In the genomic region with DNA sequence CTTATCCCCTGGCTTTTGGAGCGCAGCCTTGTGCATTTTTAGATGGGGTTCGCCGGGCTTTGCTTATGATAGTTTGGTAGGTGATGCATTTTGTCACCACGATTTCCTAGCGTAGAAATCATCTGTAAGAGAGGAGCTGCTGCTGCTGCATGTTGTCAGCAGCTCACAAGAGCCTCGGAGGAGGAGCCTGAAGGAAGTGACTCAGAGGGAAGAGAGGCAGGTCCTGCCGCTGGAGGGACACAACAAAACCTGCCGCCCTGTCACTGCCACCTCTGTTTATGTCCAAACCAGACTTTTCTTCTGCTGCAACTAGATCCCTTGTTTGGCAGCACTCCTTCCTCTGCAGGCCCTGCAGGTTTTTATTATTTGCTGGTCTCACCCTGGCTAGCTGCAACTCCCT, we compare ENCODE assay signal across 9 mouse cellular contexts. TPM values are rescaled to one million over a fixed set of nuclear protein-coding genes. Genes with fewer than 3 reads are reported as not detected.
DNase-seq lines count a peak whose midpoint lies in the region; ATAC-seq and TF ChIP-seq lines count a peak whose summit lies in the region.
"Had no signal": no experiment of that assay in that cellular context is flagged by ENCODE, and none has a peak within 500 bp of the region (broad histone marks: within the 10 kb centered on the region; RNA-seq: fewer than 3 reads in every experiment).

No protein-coding gene starts in this region.

- peak; percentile 24 to 29 for DNase-seq in heart, adult 9 months (ENCODE audit: low spot score in 2 of 2)
- no peak for DNase-seq in heart, adult 8-10 months (ENCODE audit: low spot score)
- peak; percentile 64 for DNase-seq in NIH3T3 (ENCODE audit: low read depth)
- DNase-seq in lung, postnatal 0 days (ENCODE audit: low spot score) = peak; percentile 91
- DNase-seq in thymus, postnatal 4 days = no peak
- no peak for DNase-seq in left cerebral cortex, postnatal 14 days (ENCODE audit: low spot score in 2 of 2)
- DNase-seq in frontal cortex, postnatal 25 days (ENCODE audit: low spot score in 2 of 2) = no peak
- DNase-seq: right cerebral cortex, postnatal 4 days had no signal

- H3K9ac ChIP-seq in heart, embryonic 11.5 days (ENCODE audit: low read depth, low read length) = no peak overlapping the region; the same call in 1 of the 2 replicates
- H3K9ac ChIP-seq in lung, postnatal 0 days (replicated peaks; ENCODE audit: low read depth) = no peak overlapping the region

- H3K9me3 ChIP-seq in heart, embryonic 11.5 days (replicated peaks; ENCODE audit: control insufficient read depth, low read length) = 0 out of 2 replicates have a peak, but pooled peaks cover 5% of the 10 kb centered on the region
- 0 out of 2 replicates have a peak, but pooled peaks cover 5% of the 10 kb centered on the region for H3K9me3 ChIP-seq in lung, postnatal 0 days (ENCODE audit: low read length)

- TF ChIP-seq EP300 in lung, postnatal 0 days (IDR thresholded peaks at IDR 0.05) = no peak; the same call in 1 of the 2 replicates

- peaks cover 56% of the 10 kb centered on the region for H3K4me1 ChIP-seq in heart, embryonic 11.5 days (ENCODE audit: control insufficient read depth, insufficient read depth, low read length)
- H3K4me1 ChIP-seq in lung, postnatal 0 days (ENCODE audit: insufficient read depth, low read depth, low read length) = peaks cover 18% of the 10 kb centered on the region; the same call in 1 of the 2 replicates

- ATAC-seq in heart, embryonic 11.5 days (replicated peaks; ENCODE audit: insufficient number of reproducible peaks, low FRiP score, low TSS enrichment) = no peak
- ATAC-seq in lung, postnatal 0 days = peak; percentile 53

- H3K27ac ChIP-seq in heart, embryonic 11.5 days (ENCODE audit: low read depth, low read length) = 0 out of 2 replicates have a peak overlapping the region, but pooled peaks have one; percentile 6
- H3K27ac ChIP-seq in lung, postnatal 0 days (ENCODE audit: low read length) = peak overlapping the region; percentile 59; the same call in 1 of the 2 replicates

- intact Hi-C loops in left cerebral cortex, postnatal 14 days (cut with DNase I) = no loop called here

- WGBS in heart, embryonic 11.5 days (ENCODE audit: insufficient replicate concordance) = 17% methylated on average over 8 of the region's 8 CpGs
- WGBS in lung, postnatal 0 days = 17% methylated on average over 8 of the region's 8 CpGs

- H3K4me2 ChIP-seq in heart, embryonic 11.5 days = peak overlapping the region; percentile 43; the same call in 1 of the 2 replicates
- H3K4me2 ChIP-seq in lung, postnatal 0 days (replicated peaks; ENCODE audit: low read depth, low read length) = no peak overlapping the region

- H3K27me3 ChIP-seq in heart, embryonic 11.5 days (ENCODE audit: control insufficient read depth, insufficient read depth, low read length) = no peaks in the 10 kb centered on the region
- H3K27me3 ChIP-seq in lung, postnatal 0 days (replicated peaks; ENCODE audit: insufficient read depth, low read length) = no peaks in the 10 kb centered on the region

- no peaks in the 10 kb centered on the region for H3K36me3 ChIP-seq in heart, embryonic 11.5 days (ENCODE audit: control insufficient read depth, insufficient read depth, low read length)
- no peaks in the 10 kb centered on the region for H3K36me3 ChIP-seq in lung, postnatal 0 days (ENCODE audit: insufficient read depth, low read length)

- no peak overlapping the region for H3K4me3 ChIP-seq in heart, embryonic 11.5 days (ENCODE audit: low read depth, low read length)
- H3K4me3 ChIP-seq in lung, postnatal 0 days (ENCODE audit: low read depth, low read length) = no peak overlapping the region

- peak; percentile 46 for TF ChIP-seq CTCF in lung, postnatal 0 days (IDR thresholded peaks at IDR 0.05)

RNA-seq across cellular contexts. Expression of a gene that starts 8.5 kb away (rescaled TPM):
- total RNA-seq in heart, adult 8-10 months (2022) = 10 to 100 TPM; 53.0 to 74.6 (median 64.9) TPM
- polyA plus RNA-seq in heart, embryonic 11.5 days (2014; fragmentation: Nextera tagmentation; extraction: Ambion mirVana) = 9.1 and 10.8 TPM in 2 replicates
- 8.7 and 10.7 TPM in 2 replicates for polyA plus RNA-seq in lung, postnatal 0 days (2015; fragmentation: Nextera tagmentation; extraction: Ambion mirVana)
- 100 to 1,000 TPM; 246 to 257 TPM for total RNA-seq in left cerebral cortex, postnatal 14 days (2021)

Comparison
In these comparisons a context has a peak if more than half of its experiments do, and no peak if none do; other contexts are left out.
1. DNase-seq: peak in heart, adult 9 months (2 of 2), NIH3T3 (single experiment) and lung, postnatal 0 days (single experiment); none in heart, adult 8-10 months (single experiment), thymus, postnatal 4 days (single experiment), left cerebral cortex, postnatal 14 days (0 of 2) and frontal cortex, postnatal 25 days (0 of 2).